Mouse (Mus musculus): ENCODE results near the gene Syn3.

DNA sequence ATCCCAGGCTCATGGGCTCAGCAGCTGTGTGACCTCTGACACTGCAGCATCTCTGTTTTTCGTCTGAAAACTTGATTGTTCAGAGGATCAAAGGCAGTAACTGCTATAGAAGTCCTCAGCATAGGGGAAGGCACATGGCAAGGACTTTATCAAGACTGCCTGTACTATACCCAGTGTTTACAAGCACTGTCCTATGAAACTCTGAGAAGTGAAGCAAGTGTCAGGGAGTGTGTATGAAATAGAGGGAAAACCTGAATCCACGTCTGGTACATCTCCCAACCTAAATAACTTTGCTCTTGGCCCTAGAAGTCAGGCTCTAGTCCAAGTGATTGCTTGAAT is 116.8 kb downstream of the Syn3 start:
- TF ChIP-seq POLR2A (IDR thresholded peaks at IDR 0.05; ENCODE audit: low read depth, low read length) (no peak), CTCF (IDR thresholded peaks at IDR 0.05; ENCODE audit: extremely low read depth, insufficient read depth, insufficient read length, insufficient replicate concordance) (no peak)
